Mouse (Mus musculus) thymus, postnatal 36 days (tissue): Measurements from ENCODE around the gene Myo1b.

Experiments
- DNase-seq, 2 experiments: peaks; one replicate each; pipeline ENCODE4 v3.0.0; 2022; ENCODE audit warnings: mixed read lengths in 2 of 2

Gene Myo1b

DNA sequence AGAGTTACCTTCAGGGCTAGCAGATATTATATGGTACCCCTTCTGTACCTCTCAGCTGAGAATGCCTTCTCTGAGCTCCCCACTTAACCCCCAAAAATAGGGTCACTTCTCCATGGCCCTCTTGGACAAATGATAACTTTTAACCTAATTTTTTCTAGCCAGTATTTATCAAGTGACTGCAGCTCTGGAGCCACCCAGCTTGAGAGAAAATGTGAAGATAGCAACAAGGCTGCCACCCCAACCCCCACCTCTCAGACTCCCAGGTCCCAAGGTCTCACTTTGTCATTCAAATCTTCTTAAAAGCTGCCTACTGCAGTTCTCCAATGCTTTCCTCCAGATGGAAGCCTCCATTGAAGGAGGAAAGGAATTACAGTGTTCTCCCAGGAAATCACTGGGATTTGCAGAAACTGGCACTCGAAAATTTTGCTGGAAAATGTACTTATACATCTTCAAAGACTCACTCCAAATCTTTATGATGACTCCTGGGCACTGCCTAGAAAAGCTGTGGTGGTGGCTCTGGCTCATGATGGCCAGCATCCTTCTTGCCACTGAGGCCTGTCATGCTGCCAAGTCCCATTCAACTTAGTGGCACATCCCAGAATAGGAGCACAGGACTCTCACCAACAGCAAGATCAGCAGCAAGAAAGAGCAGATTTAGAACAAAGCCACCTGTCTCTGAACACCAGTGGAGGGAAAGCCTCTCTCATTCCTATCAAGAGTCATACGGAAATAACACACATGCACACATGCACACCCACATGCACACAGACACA, 70.4 kb downstream of the Myo1b start:
- DNase-seq = no peak

GRCm38 (mm10) chr1:51837845-51838623, 77.8 kb downstream of the Myo1b start:
- no peak for DNase-seq

DNA sequence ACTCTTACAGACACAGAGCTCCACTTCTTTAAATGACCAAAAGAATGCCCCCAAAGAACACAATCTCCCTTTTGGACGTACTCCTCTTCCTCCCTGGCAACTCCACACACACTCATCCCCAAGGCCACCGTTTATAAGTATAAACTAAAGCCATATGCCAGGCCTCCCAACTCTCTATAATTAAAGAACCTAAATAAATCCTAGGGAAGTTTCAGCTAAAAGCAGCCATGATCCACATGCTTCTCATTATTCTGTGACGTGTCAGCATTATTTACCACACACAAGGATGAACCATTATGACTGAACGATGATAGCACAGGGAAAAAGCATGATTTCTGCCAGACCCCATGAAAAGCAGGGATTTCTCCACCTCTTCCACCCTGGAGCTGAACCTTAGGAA, 78.6 kb downstream of the Myo1b start:
- DNase-seq = no peak

- DNase-seq = no peak
Measured at GRCm38 (mm10) chr1:51835795-51836194, 80.1 kb downstream of the Myo1b start.

GRCm38 (mm10) chr1:51834072-51834471, 81.8 kb downstream of the Myo1b start:
- no peak for DNase-seq

DNA sequence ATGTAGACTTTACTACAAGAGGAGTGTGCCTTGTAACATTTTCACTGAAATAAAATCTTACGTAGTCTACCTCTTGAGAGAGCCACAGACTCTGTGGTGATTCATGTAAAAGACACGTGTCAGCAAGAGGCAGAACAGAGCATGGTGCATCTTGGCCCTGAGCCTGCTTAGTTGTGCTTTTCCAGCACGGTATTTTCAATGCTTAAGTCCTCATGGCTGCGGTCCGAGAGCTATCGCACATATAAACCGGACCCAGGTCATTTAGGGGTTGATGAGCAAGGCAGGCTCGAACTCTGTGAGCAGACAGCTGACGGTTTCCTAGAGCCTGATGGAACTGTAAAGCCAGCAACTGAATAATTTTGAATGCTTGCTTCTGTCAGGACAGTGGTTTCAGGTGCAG, 86.5 kb downstream of the Myo1b start:
- DNase-seq = no peak

- DNase-seq = no peak
Measured at GRCm38 (mm10) chr1:51822531-51822930, 93.3 kb downstream of the Myo1b start.

DNA sequence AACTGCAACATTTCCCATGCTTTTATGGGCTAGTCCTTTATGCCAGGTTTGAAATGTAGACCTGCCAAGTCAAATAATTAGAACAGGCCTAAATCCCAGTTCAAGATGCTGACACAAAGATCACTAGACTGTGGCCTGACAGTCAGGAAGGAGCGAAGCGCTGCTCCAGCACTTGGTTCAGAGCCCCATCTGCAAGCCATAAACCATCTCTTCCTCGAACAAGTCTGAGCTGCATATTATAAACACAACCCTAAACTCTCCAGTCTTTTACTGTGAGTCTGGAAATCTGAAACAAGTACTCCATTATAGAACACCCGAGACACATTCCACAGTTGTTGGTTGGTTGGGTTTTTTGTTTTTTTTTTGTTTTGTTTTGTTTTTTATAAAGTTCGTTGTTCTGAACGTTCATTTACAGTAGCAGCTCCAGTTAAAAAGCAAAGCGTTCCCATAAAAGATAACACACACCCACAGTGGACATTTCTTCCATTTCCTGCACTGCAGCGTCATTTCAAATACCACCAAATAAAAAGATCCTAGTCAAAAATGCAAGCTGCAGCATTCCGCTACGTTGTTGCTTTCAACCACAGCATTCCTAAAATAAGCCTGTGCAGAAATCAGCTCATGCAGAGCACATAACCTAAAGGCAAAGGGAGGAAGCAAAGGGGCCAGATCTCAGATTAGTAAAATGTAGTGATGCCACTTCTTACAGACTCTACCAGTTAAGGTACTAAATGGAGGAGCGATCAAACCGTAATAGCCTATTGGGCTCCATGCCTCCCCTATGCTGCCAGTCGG, 94.0 kb downstream of the Myo1b start:
- DNase-seq = no peak

DNA sequence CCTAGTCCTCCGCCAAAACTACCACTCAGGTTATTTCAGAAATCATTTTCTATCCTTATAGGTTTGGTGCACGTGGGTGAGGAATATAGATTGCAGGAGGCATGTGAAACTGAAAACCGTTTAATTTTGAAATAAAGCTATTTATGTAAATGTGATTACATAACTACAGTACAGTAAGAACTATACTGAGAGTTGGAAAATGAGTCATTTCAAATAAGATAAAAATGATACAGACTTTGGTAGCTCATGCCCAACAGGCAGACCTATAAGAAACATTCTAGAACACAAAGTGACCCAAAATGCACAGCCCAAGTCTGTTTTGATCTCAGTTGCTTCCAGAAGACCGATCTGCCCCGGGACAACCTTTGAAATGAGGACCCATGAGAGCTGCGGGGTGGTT, 95.4 kb downstream of the Myo1b start:
- DNase-seq = no peak

- DNase-seq = no peak
Measured at GRCm38 (mm10) chr1:51820013-51820441, 95.8 kb downstream of the Myo1b start.

DNA sequence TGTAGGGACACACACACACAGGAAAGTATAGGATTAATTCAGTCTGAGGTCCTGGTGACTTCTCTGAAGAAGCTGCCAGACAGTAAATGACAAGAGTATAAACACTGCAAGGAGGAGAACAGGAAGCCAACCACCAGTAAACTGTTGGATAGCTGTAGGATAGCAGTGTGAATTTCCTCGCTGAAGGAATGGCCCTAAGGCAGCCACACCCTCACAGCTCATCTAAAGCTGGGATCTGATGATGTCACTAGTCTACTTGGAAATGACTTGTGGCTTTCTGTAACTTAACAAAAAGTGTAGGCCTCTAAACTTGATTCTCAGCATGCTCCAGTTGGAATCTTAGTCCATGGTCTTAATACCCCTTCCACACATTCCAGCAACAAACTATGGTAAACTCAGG, 100.2 kb downstream of the Myo1b start:
- no peak for DNase-seq

DNA sequence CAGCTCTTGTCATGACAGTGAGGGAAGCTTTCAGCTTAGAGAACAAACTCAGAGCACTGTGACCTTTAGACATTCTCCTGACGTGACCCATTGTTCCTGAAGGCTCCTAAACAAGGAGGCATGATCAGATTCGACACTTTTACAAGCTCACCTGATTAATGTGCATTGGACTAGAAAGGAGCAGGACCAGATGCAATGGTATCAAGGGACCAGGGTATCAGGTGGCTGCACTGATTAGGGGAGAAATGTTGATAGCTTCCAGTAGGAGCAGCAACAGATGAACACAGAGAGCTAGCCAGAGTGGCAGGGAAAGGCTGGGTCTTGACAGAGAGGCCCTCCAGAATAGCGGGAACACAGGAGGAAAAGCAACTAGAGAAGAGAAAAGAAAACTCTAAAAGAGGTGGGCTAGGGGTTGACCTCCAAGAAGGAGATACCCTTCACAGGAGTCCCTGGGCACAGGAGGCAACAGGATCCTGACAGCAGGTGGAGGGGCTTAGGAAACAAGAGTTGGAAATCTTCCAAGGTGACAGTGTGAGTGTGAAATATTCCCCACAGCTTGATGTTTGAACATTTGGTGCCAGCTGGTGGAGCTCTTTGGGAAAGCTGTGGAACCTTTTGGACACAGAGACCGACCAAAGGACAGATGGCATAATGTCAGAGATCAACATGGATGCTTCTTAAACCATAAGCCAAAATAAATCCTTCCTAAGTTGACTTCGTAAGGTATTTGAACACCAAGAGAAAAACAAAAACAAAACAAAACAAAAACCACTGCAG, 100.8 kb downstream of the Myo1b start:
- DNase-seq = no peak

DNA sequence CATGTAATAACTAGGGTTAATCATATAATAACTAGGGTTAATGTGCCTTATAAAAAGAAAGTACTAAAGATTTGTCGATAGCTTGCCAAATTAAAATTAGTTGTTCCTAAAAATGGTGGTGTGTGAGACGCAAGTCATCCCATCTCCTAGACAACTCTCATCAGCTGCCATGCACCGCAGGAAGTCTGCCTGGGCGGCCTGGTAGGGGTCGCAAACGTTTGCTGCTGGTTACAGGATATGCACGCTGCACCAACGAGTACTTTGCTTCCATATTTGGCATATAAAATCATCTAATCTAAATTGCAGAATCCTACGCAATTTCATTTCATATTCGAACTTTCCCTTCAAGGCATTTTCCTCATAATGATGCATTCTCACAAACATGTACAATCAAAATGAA, 107.0 kb downstream of the Myo1b start:
- DNase-seq = no peak

- no peak for DNase-seq
Measured at GRCm38 (mm10) chr1:51808228-51808627, 107.6 kb downstream of the Myo1b start.

DNA sequence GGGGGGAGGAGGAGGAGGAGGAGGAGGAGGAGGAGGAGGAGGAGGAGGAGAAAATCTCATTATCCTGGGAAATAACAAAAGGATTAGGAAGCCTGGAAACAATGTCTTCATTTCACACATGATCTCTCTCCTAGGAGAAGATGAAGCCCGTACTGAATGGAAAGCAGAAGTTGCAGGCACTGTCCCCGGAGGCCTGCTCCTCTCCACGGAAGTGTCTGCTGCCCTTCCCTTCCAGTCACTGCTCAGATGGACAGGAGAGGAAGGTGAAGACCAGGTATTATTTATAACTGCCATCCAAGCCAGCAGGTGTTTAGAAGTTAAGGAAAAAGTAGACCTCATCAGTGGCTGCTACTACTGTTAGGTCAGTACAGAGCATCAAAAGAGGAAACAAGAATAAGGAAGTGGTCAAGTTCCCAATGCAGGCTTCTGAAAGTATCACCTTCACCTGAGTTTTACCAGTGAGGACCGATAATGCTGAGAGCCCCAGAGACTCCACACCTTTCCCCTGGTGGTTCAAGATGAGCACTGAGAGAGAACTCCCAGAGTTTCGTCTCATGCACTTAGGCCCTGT, 110.7 kb downstream of the Myo1b start:
- no peak for DNase-seq

- no peak for DNase-seq
Measured at GRCm38 (mm10) chr1:51804296-51805039, 111.4 kb downstream of the Myo1b start.

DNA sequence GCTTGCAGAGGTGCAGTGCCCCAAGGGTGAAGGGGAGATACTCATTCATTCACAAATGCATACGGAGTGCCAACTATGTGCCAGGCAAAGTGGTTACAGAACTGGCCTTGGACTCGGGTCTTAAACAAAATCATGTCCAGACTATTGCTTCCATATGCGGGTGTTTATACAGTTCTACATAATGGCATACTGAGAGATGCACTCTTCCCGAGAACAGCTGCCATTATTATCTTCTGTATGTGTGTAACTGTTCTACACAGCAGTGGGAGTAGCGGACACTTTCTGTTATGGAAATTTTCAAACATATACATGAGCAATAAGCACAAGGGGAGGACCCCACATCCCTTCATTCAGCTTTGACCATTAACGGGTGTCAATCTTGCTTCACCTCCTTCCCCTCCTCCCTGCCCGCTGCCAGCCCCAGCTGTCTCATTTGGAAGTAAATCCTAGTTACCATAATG, 117.8 kb downstream of the Myo1b start:
- DNase-seq = no peak

- DNase-seq = no peak
Measured at GRCm38 (mm10) chr1:51795586-51796309, 120.1 kb downstream of the Myo1b start.

DNA sequence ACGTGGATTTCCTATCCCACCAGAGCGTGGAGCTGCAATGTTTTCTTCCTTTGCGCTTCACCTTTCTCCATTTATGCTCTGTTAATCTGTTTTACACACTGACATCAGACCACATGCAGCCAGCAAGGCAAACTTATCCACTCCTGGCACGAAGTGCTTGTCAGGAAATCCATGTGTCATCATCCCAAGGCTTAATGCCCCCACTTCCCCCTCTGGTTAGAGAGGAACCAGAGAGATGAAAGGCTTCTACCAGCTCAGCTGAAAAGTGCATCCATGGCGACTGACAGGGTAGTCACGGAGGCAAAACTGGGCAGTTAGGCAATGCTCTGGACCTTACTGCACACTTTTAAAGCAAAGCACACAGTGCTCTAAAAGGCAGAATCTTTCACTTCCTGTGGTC, 126.6 kb downstream of the Myo1b start:
- no peak for DNase-seq

GRCm38 (mm10) chr1:51782091-51782490, 133.8 kb downstream of the Myo1b start:
- no peak for DNase-seq

DNA sequence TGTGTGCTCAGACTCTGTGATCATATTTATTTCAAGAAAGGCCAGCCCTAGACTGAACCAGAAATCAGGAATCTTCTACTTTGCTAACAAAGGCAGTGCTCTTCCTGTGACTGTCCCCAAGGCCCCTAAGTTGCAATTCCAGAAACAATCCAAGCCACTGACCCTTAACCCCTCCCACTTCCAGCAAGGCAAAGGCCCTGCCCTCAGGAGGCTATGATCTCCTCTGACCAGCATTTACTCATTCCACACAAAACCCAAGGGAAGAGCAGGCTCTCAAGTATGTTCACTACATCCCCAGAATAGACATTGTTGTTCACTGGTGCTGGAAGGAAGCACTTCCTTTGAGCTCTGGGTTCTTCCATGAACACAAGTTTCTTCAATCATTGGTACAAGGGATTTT, 135.5 kb downstream of the Myo1b start:
- no peak for DNase-seq
